Mouse (Mus musculus) 416B (cell line): ENCODE results near the gene A430005L14Rik.

Experiments used
- DNase-seq: peaks from one replicate; pipeline ENCODE4 v3.0.0; 2011; ENCODE audit warnings: low read depth

The A430005L14Rik gene

DNA sequence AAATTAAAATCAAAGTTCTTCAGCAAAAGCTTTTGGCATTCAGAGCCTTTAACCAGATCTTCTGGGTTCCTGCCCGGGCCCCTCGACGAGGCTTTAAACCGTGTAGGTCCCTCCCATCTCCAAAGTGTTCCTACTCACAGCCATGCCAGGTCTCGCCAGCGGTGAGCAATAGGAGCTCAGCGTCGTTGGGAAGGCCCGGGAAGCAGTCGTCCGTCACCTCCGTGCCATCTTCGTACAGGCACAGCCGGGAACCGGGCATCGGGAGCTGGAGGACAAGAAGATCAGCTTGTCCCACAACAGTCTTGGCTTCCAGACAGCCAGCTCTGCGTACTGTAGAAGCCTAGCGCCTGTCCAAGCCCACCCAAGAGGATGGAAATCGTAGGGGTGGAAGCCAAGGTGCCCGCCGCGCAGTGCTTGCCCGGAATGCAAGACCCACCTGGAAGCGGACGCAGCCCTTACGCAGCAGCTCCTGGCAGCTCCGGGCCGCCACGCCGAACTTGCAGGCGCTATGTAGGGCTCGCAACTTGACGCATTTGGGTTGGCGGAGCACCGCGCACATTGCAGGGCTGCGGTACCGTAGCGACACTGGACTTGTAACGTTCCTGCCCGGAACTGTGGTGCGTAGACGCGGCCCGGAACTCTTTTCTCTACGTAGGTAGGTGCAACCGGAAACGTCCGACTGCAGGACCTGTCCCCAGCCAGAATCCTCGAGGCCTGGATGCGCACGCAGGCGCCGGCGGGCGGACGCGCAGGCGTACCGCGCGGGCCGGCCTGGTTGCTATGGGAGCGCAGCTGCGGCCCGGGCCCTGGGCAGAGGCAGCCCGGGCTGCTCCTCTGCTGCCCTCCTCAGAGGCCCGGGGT lies 17.6 kb downstream of the A430005L14Rik start, which contains the start of the genes Dffb and Cep104:
Dffb (minus strand) TSS at position 696 of the 861 bp plus-strand sequence.
Cep104 (plus strand) TSS at position 764 of the 861 bp plus-strand sequence.
- DNase-seq = peak; percentile 93

DNA sequence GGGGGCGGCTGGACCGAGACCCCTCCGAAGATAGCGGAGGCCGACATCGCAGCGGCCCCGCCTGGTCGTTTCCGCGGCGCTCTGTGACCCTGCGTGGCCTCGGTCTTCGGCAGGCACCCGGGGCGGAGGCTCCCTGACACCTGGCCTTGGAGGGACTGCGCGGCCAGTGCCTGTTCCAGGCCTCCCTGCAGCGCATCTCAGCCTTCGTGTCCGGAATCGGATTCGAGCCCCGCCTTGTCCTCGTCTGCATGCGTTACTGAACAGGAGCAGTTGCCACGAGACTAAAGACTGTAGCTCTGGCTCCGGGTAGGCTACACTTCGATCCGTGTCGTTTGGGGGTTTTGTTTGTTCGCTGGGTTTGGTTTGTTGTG lies 18.2 kb downstream of the A430005L14Rik start:
- DNase-seq = peak; percentile 46

DNA sequence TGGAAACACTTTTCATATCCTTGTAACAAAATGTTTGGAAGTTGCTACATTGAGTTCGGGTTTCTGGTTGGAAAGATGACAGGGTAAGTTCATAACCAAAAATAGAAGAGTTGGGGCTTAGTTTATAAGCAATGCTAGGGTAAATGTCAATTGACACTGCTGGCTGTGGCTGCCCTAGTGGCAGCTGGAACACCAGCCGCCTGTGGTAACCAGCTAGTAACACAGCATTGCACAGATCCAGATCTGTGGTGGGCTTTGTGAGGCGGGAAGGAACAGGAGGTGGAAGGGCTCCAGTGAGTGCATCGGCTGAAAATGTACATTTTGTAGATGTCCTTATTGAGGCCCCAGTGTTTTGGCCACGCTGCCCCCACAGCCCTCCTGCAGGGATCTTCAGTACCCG lies 18.7 kb downstream of the A430005L14Rik start:
- peak; percentile 35 for DNase-seq

DNA sequence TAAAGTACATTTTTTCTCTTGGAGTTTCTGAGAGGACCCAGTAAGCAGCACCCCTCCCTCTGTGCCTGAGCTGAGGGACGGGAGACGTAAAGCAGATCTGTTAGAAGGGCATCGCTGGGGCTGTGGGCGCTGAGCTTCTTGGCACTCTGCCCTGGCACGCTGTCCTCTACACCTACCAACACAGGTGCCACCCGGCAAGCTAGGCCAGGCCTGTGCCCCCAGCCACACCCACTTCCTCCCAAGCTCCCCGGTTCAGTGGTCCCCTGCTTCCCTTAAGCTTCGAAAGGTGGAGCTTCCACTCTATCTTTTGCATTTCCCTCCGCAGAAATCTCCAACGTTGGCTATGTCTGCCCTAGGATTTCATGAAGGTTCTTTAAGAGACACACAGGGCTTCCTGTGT lies 22.2 kb downstream of the A430005L14Rik start:
- DNase-seq = no peak

DNA sequence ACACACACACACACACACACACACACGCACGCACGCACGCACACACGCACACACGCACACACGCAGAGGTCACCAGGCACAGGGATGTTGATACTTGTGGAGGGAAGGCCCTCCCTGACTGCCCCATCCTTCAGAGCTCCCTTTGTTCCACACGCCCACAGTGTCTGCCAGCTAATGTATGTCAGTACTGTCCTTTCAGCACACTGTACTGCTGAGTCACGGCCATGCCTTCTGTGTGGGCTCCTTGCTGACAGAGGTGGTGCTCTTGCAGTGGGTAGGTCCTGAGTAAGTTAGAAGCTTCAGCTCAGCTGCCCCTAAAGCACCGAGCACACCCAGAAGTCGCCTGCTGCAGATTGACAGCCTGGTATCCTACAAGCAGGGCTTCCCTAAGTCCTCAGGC lies 23.4 kb downstream of the A430005L14Rik start:
- DNase-seq = no peak

DNA sequence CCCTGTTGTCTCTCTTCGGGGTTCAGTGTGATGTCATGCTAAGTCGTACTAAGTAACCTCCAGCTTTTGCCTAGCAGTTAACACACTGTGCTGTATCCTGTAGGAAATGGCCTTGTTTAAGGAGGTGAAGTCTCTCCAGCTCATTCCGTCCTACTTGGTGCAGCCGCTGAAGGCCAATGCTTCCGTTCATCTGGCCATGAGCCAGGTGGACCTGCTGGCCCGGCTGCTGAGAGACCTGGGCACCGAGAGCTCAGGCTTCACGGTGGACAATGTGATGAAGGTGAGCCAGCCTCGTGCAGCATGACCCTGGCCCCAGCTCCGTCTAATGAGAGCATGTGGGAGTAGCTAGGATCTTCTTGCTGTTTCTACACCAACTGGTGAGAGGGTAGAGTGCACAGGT lies 35.7 kb downstream of the A430005L14Rik start:
- no peak for DNase-seq

DNA sequence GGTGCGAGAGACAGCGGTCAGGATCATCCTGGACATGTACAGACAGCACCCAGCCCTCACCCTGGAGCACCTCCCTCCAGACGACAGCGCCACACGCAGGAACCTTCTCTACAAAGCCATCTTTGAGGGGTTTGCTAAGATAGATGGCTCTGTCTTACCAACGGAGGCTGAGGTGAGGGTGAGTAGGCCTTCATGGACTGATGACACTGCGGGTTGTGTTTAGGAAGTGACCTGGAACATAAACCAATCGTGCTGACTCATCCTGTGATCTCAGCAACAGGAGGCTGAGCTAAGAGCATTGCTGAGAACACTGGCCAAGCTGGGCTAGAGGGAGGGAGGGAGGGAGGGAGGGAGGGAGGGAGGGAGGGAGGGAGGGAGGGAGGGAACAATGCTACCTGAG lies 36.5 kb downstream of the A430005L14Rik start:
- DNase-seq = peak; percentile 53

DNA sequence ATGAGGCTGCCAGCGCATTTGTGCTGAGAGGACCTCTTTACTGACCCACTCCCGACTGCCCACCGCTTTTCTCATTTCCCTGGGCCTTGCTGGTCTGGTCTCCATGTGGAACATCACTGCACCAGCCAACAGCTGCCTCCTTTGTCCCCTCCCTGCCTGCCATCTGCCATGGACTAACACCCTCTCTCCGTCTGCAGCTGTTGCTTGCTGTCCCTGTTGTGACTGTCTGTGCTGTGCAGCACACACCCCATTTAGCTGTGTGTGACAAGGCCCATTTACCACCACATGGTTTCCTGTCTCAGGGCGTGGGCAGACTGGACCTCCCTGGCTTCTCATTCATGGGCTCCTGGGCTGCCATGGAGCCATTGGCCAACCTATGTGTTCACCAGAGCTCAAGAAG lies 48.5 kb downstream of the A430005L14Rik start:
- DNase-seq = no peak

DNA sequence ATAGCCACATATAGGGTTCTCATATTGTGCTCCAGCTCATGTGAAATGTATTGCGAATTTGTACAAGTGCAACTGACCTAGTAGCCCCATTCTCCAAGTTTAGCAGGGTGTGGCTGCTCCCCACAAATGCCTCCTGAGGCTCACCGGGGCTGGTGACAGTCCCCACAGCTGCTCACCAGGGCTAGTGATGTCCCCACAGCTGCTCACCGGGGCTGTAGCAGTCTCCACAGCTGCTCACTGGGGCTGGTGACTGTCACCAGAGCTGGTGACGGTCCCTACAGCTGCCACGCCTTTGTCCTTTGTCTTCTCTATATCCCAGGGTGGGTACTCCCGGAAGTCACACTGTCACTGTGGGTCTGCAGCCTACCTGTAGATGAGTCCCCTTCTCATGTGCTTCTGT lies 49.2 kb downstream of the A430005L14Rik start:
- no peak for DNase-seq

DNA sequence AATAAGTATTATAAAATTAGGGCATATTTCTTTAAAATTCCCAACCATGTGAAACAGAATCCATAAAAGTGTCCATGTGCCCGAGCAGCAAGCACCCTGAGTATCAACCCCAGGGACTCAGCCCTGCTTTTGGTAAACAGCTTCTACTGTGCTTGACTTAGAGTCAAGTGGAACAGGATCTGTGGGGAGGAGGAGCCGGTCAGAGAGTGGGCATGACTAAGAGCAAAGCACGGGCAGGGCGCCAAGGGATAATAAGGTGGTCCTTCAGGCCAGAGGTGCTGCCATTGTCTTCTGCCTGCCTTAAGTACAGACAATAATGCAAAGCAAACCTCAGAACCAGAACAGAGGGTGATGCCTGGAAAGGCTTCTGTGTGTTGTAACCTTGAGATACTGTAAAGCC lies 50.7 kb downstream of the A430005L14Rik start:
- no peak for DNase-seq

DNA sequence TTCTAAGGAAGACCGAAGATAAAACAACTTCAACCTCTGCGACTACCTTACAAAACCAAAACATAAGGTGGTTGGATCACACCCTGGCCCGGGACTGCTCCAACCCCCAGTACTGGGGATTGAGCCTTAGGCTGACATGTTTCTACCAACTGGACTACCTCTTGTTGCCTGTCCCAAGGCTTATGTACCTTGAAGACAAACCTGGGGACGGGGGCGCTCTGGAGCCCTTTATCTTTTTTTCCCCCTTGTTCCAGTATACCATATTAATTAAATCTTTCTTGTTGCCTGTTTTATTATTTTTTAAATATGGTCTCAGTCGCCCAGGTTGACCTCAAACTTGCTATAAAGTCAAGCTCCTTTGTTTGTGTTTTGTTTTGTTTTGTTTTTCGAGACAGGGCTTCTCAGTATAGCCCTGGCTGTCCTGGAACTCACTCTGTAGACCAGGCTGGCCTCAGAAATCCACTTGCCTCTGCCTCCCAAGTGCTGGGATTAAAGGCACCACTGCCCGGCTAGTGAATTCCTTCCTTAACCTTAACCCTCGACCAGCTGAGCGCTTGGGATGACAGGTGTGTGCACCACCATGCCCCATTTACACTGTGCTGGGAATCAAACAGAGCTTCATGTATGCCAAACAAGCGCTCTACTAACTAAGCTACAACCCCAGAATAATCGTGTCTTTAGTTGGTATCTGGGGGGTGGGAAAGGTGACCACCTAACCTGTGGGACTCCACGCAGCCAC lies 54.0 kb downstream of the A430005L14Rik start:
- DNase-seq = peak; percentile 27
